Mouse (Mus musculus) brain, embryonic 14.5 days (tissue): ENCODE results near the gene Schip1.

ENCODE experiments used
- CTCF ChIP-seq: fragments of 200-500 bp; IDR thresholded peaks from 2 replicates; pipeline ENCODE4 v1.5.1; 2012; ENCODE audit warnings: inconsistent platforms, mild to moderate bottlenecking, moderate library complexity, borderline replicate concordance; ENCODE audit not compliant: insufficient read depth, insufficient read length; ENCODE audit errors: extremely low read depth
- POLR2A ChIP-seq: fragments of 200-500 bp; IDR thresholded peaks from 2 replicates; pipeline ENCODE4 v1.6.1; 2012; ENCODE audit warnings: mild to moderate bottlenecking, inconsistent platforms, borderline replicate concordance; ENCODE audit not compliant: poor library complexity, insufficient read depth, insufficient read length, severe bottlenecking; ENCODE audit errors: extremely low read depth

GRCm38 (mm10) chr3:68282844-68283594 is 218.4 kb downstream of the Schip1 start:
- TF ChIP-seq POLR2A (no peak), CTCF (no peak)
